Mouse (Mus musculus): ENCODE data around the gene Glg1. TPM values are rescaled to one million over a fixed set of nuclear protein-coding genes. Genes with fewer than 3 reads are reported as not detected.

Gene Glg1
- polyA plus RNA-seq, 1 experiment from 2014 or later: 13.0 TPM

DNA sequence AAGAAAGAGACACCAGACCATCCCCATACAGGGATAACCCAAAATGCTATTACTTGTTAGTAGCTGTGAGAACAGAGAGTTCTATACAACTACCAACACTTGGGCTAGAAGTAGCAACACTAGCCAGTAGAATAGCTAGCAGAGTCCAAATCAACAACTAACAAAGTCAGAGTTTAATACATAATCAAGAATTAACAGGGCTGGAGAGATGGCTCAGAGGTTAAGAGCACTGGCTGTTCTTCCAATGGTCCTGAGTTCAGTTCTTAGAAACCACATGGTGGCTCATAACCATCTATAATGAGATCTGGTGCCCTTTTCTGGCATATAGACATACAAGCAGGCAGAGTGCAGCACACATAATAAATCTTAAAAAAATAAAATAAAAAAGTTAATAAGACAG lies 116.5 kb downstream of the Glg1 start:
- H3K9ac ChIP-seq (replicated peaks): no peak overlapping the region
- H3K9me3 ChIP-seq (ENCODE audit: low read length): no peaks in the 10 kb centered on the region
- DNase-seq (no peak), ATAC-seq (no peak)
- H3K27me3 ChIP-seq (ENCODE audit: insufficient read depth, low read length): no peaks in the 10 kb centered on the region
- H3K4me3 ChIP-seq (ENCODE audit: low read depth, low read length): no peak overlapping the region
- no peak overlapping the region for H3K4me2 ChIP-seq (ENCODE audit: low read depth, low read length)
- TF ChIP-seq EP300 (IDR thresholded peaks at IDR 0.05; ENCODE audit: low read depth) (no peak), CTCF (IDR thresholded peaks at IDR 0.05; ENCODE audit: low read depth) (no peak)
- no peak overlapping the region for H3K27ac ChIP-seq (ENCODE audit: low read depth)
- H3K36me3 ChIP-seq (replicated peaks; ENCODE audit: insufficient read depth, low read length): peaks cover 3% of the 10 kb centered on the region; the same call in 1 of the 2 replicates
- H3K4me1 ChIP-seq (ENCODE audit: insufficient read depth): peaks cover 17% of the 10 kb centered on the region

DNA sequence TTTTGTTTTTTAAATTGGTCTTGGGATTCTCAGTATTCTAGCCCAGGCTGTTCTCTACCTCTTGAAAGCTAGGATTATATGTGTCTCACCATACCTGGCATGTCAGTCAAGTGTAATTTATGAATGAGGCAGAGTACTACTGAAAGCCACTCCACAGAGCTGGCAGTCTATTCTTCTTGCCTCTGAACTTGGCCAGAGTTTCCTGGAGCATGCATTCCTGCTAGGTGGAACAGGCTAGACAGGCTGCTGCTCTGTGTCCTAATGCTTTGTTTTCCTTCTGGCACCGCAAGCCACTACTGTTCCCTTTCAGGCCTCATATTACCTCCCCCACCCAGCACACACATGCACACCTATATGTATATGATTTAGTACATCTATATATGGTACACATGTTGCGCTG lies 128.3 kb downstream of the Glg1 start:
- Histone ChIP-seq H3K4me3 (ENCODE audit: low read depth, low read length) (no peak overlapping the region), H3K36me3 (replicated peaks; ENCODE audit: insufficient read depth, low read length) (peaks cover 38% of the 10 kb centered on the region), H3K4me1 (ENCODE audit: insufficient read depth) (no peaks in the 10 kb centered on the region), H3K27me3 (ENCODE audit: insufficient read depth, low read length) (no peaks in the 10 kb centered on the region), H3K27ac (ENCODE audit: low read depth) (no peak overlapping the region), H3K4me2 (ENCODE audit: low read depth, low read length) (no peak overlapping the region), H3K9ac (replicated peaks) (no peak overlapping the region), H3K9me3 (ENCODE audit: low read length) (no peaks in the 10 kb centered on the region)
- WGBS (ENCODE audit: insufficient replicate concordance): 91% methylated on average over 2 of the region's 2 CpGs
- TF ChIP-seq EP300 (IDR thresholded peaks at IDR 0.05; ENCODE audit: low read depth): no peak
- TF ChIP-seq CTCF (IDR thresholded peaks at IDR 0.05; ENCODE audit: low read depth): no peak
- DNase-seq: no peak
- no peak for ATAC-seq

DNA sequence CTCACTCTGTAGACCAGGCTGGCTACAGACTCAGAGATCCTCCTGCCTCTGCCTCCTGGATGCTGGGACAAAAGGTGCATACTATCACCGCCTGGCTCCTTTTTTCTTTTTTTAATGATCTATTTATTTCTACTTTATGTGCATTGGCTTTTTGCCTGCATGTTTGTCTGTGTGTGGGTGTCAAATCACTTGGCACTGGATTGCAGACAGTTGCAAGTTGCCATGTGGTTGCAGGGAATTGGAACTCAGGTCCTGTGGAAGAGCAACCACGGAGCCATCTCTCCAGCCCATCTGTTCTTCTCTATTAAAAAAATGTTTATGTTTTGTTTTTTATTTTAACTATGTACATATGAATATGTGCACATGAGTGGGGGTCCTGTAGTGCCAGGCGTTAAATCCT lies 139.5 kb downstream of the Glg1 start:
- Histone ChIP-seq H3K9me3 (ENCODE audit: low read length) (no peaks in the 10 kb centered on the region), H3K4me3 (ENCODE audit: low read depth, low read length) (no peak overlapping the region), H3K27ac (ENCODE audit: low read depth) (no peak overlapping the region), H3K36me3 (replicated peaks; ENCODE audit: insufficient read depth, low read length) (peaks cover 21% of the 10 kb centered on the region), H3K4me2 (ENCODE audit: low read depth, low read length) (no peak overlapping the region), H3K9ac (replicated peaks) (no peak overlapping the region), H3K4me1 (ENCODE audit: insufficient read depth) (no peaks in the 10 kb centered on the region), H3K27me3 (ENCODE audit: insufficient read depth, low read length) (no peaks in the 10 kb centered on the region)
- WGBS (ENCODE audit: insufficient replicate concordance): 88% methylated on average over 3 of the region's 3 CpGs
- DNase-seq (no peak), ATAC-seq (no peak)
- TF ChIP-seq CTCF (IDR thresholded peaks at IDR 0.05; ENCODE audit: low read depth) (no peak), EP300 (IDR thresholded peaks at IDR 0.05; ENCODE audit: low read depth) (no peak)

DNA sequence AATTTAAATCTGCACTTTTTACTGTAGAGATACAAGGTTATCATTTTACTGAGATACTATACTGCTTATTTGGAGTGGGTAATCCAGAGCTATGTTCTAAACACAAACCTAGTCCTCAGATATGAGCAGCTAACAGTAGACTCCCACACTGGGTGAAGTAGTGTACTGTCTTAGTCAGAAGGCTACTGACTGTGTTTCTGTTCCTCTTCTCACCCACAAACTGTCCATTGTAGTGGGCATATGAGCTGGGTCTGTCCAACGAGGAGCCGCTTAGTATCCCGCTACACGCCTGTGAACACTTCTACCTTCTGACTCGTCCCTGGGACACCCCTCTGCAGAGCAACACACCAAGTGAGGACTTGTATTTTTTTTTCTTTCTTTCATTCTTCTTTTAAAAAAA lies 144.1 kb downstream of the Glg1 start:
- no peaks in the 10 kb centered on the region for H3K27me3 ChIP-seq (ENCODE audit: insufficient read depth, low read length)
- DNase-seq (no peak), ATAC-seq (no peak)
- no peak overlapping the region for H3K27ac ChIP-seq (ENCODE audit: low read depth)
- no peak overlapping the region for H3K4me2 ChIP-seq (ENCODE audit: low read depth, low read length)
- no peaks in the 10 kb centered on the region for H3K4me1 ChIP-seq (ENCODE audit: insufficient read depth)
- H3K36me3 ChIP-seq (replicated peaks; ENCODE audit: insufficient read depth, low read length): peaks cover 26% of the 10 kb centered on the region
- no peak overlapping the region for H3K9ac ChIP-seq (replicated peaks)
- TF ChIP-seq EP300 (IDR thresholded peaks at IDR 0.05; ENCODE audit: low read depth) (no peak), CTCF (IDR thresholded peaks at IDR 0.05; ENCODE audit: low read depth) (no peak)
- H3K4me3 ChIP-seq (ENCODE audit: low read depth, low read length): no peak overlapping the region
- WGBS (ENCODE audit: insufficient replicate concordance): 89% methylated on average over 5 of the region's 5 CpGs
- no peaks in the 10 kb centered on the region for H3K9me3 ChIP-seq (ENCODE audit: low read length)

Small RNA genes within 50 kb of the gene (microRNA-seq; reads per million reads assigned to microRNA genes)
- not detected for gene Gm23193

Other genes with a start within 250 kb of the Glg1 start
- gene Ddx19b, start 227.5 kb downstream of the Glg1 start, polyA plus RNA-seq (2015; fragmentation: Nextera tagmentation; extraction: Ambion mirVana): 3.5 and 3.9 TPM in 2 replicates
- 23.1 and 26.0 TPM in 2 replicates for gene Aars, start 226.1 kb downstream of the Glg1 start, polyA plus RNA-seq (2015; fragmentation: Nextera tagmentation; extraction: Ambion mirVana)
- gene Exosc6, start 202.9 kb downstream of the Glg1 start, polyA plus RNA-seq (2015; fragmentation: Nextera tagmentation; extraction: Ambion mirVana): 6.1 and 7.0 TPM in 2 replicates
- gene Clec18a, start 166.8 kb downstream of the Glg1 start, polyA plus RNA-seq (2015; fragmentation: Nextera tagmentation; extraction: Ambion mirVana): not detected in 2 replicates
- gene Pdpr, start 164.6 kb downstream of the Glg1 start, polyA plus RNA-seq (2015; fragmentation: Nextera tagmentation; extraction: Ambion mirVana): 2.0 and 3.3 TPM in 2 replicates
- 14.5 and 17.6 TPM in 2 replicates for gene Rfwd3, start 41.0 kb upstream of the Glg1 start, polyA plus RNA-seq (2015; fragmentation: Nextera tagmentation; extraction: Ambion mirVana)
- gene Mlkl, start 79.0 kb upstream of the Glg1 start, polyA plus RNA-seq (2015; fragmentation: Nextera tagmentation; extraction: Ambion mirVana): 4.7 and 5.2 TPM in 2 replicates
- 0.25 TPM in 1 of 2 replicates, not detected in the other for gene Fa2h, start 134.6 kb upstream of the Glg1 start, polyA plus RNA-seq (2015; fragmentation: Nextera tagmentation; extraction: Ambion mirVana)